15 mouse cellular contexts compared by ENCODE assay signal in genomic region chr9:101261443-101261842, GRCm38 (mm10). TPM values are rescaled to one million over a fixed set of nuclear protein-coding genes. Genes with fewer than 3 reads are reported as not detected.
DNase-seq lines count a peak whose midpoint lies in the region; ATAC-seq and TF ChIP-seq lines count a peak whose summit lies in the region.
"Had no signal": no experiment of that assay in that cellular context is flagged by ENCODE, and none has a peak within 500 bp of the region (broad histone marks: within the 10 kb centered on the region; RNA-seq: fewer than 3 reads in every experiment).

No protein-coding gene starts in this region.

- no peak for ATAC-seq in hindbrain, embryonic 15.5 days (ENCODE audit: low FRiP score, low read depth)
- ATAC-seq in hindbrain, embryonic 12.5 days (ENCODE audit: low FRiP score), result no peak
- ATAC-seq in common myeloid progenitor, adult 5-6 weeks (replicated peaks; ENCODE audit: low read depth, poor library complexity, severe bottlenecking), result 0 out of 2 replicates have a peak, but pooled peaks have one; percentile 15
- ATAC-seq in activated CD4-positive, CD25-positive, alpha-beta regulatory T cell, adult 4 months, result no peak
- ATAC-seq: inflammation-experienced regulatory T-cells, adult 6 months; midbrain, embryonic 16.5 days had no signal

- H3K36me3 ChIP-seq in hindbrain, embryonic 15.5 days, result no peaks in the 10 kb centered on the region
- no peaks in the 10 kb centered on the region for H3K36me3 ChIP-seq in hindbrain, embryonic 12.5 days
- no peaks in the 10 kb centered on the region for H3K36me3 ChIP-seq in testis, adult 2 months (ENCODE audit: control insufficient read depth, insufficient read depth, low read length)
- H3K36me3 ChIP-seq: embryonic facial prominence, embryonic 13.5 days; limb, embryonic 12.5 days; neural tube, embryonic 12.5 days; stomach, embryonic 15.5 days had no signal

- TF ChIP-seq POLR2A in testis, adult 2 months (IDR thresholded peaks at IDR 0.05; ENCODE audit: control insufficient read depth, low read depth, low read length), result no peak

- no peak overlapping the region for H3K9ac ChIP-seq in hindbrain, embryonic 15.5 days
- no peak overlapping the region for H3K9ac ChIP-seq in hindbrain, embryonic 12.5 days
- H3K9ac ChIP-seq: embryonic facial prominence, embryonic 13.5 days; limb, embryonic 12.5 days; neural tube, embryonic 12.5 days; stomach, embryonic 15.5 days had no signal

- H3K4me2 ChIP-seq in hindbrain, embryonic 15.5 days, result 0 out of 2 replicates have a peak overlapping the region, but pooled peaks have one; percentile 7
- no peak overlapping the region for H3K4me2 ChIP-seq in hindbrain, embryonic 12.5 days (replicated peaks)
- H3K4me2 ChIP-seq: embryonic facial prominence, embryonic 13.5 days; limb, embryonic 12.5 days; neural tube, embryonic 12.5 days; stomach, embryonic 15.5 days had no signal

- no peak overlapping the region for H3K4me3 ChIP-seq in hindbrain, embryonic 15.5 days
- H3K4me3 ChIP-seq in hindbrain, embryonic 12.5 days, result no peak overlapping the region
- no peak overlapping the region for H3K4me3 ChIP-seq in testis, adult 2 months (ENCODE audit: control insufficient read depth, low read depth, low read length)
- H3K4me3 ChIP-seq: embryonic facial prominence, embryonic 13.5 days; limb, embryonic 12.5 days; neural tube, embryonic 12.5 days; stomach, embryonic 15.5 days had no signal

- no peaks in the 10 kb centered on the region for H3K9me3 ChIP-seq in hindbrain, embryonic 15.5 days
- H3K9me3 ChIP-seq in hindbrain, embryonic 12.5 days (replicated peaks), result no peaks in the 10 kb centered on the region
- H3K9me3 ChIP-seq: embryonic facial prominence, embryonic 13.5 days; limb, embryonic 12.5 days; neural tube, embryonic 12.5 days; stomach, embryonic 15.5 days had no signal

- no peak overlapping the region for H3K27ac ChIP-seq in hindbrain, embryonic 15.5 days (replicated peaks)
- H3K27ac ChIP-seq in hindbrain, embryonic 12.5 days, result no peak overlapping the region
- H3K27ac ChIP-seq in testis, adult 2 months (ENCODE audit: control insufficient read depth, insufficient read depth, low read depth, low read length), result peak overlapping the region; percentile 36
- H3K27ac ChIP-seq: embryonic facial prominence, embryonic 13.5 days; limb, embryonic 12.5 days; neural tube, embryonic 12.5 days; stomach, embryonic 15.5 days had no signal

- H3K4me1 ChIP-seq in hindbrain, embryonic 15.5 days (replicated peaks), result peaks cover 21% of the 10 kb centered on the region; the same call in 1 of the 2 replicates
- peaks cover 2% of the 10 kb centered on the region; the same call in 1 of the 2 replicates for H3K4me1 ChIP-seq in hindbrain, embryonic 12.5 days
- peaks cover 5% of the 10 kb centered on the region for H3K4me1 ChIP-seq in testis, adult 2 months (ENCODE audit: control insufficient read depth, insufficient read depth, low read length)
- H3K4me1 ChIP-seq: neural tube, embryonic 12.5 days; stomach, embryonic 15.5 days had no signal

- H3K27me3 ChIP-seq in hindbrain, embryonic 15.5 days, result no peaks in the 10 kb centered on the region
- H3K27me3 ChIP-seq in hindbrain, embryonic 12.5 days, result no peaks in the 10 kb centered on the region
- H3K27me3 ChIP-seq in testis, adult 2 months (ENCODE audit: control insufficient read depth, insufficient read depth, low read length), result no peaks in the 10 kb centered on the region
- H3K27me3 ChIP-seq: CH12.LX; embryonic facial prominence, embryonic 13.5 days; limb, embryonic 12.5 days; neural tube, embryonic 12.5 days; stomach, embryonic 15.5 days had no signal

- no peak for DNase-seq in testis, postnatal 14 days (ENCODE audit: low spot score)
- no peak for DNase-seq in right cerebral cortex, postnatal 14 days
- DNase-seq: thymus, postnatal 25 days had no signal

- WGBS in hindbrain, embryonic 15.5 days, result 61% methylated on average over 4 of the region's 4 CpGs
- WGBS in hindbrain, embryonic 12.5 days, result 65% methylated on average over 4 of the region's 4 CpGs

- no peak for TF ChIP-seq CTCF in testis, adult 2 months (IDR thresholded peaks at IDR 0.05; ENCODE audit: control insufficient read depth, insufficient read depth, insufficient replicate concordance, low read depth, low read length)

RNA-seq across cellular contexts. Expression of gene Ppp2r3a, which starts 9.8 kb away (rescaled TPM):
- 22.6 and 23.3 TPM in 2 replicates for polyA plus RNA-seq in hindbrain, embryonic 15.5 days (2015; fragmentation: Nextera tagmentation; extraction: Ambion mirVana)
- 26.1 and 28.6 TPM in 2 replicates for polyA plus RNA-seq in hindbrain, embryonic 12.5 days (2016; fragmentation: Nextera tagmentation; extraction: Ambion mirVana)
- polyA plus RNA-seq in testis, adult 2 months (2012; rRNA removed), result 3.0 and 3.5 TPM in 2 replicates
- 19.7 and 24.0 TPM in 2 replicates for total RNA-seq in common myeloid progenitor, adult 5-6 weeks (2017)
- polyA plus RNA-seq in activated CD4-positive, CD25-positive, alpha-beta regulatory T cell, adult 4 months (2017; shearing (Covaris generic)), result 1 to 10 TPM in 1 of 2 experiments, under 1 TPM in 1; 0.87 to 1.4 TPM
